Mouse (Mus musculus) splenic B cell, adult 2 months (primary cell): ENCODE data around the gene Rex1bd.
A peak's percentile ranks its signal among the peaks of the same experiment; 100 is the strongest.

Source experiments
- DNase-seq: peaks from one replicate; pipeline ENCODE4 v3.0.0-alpha.2; 2011; ENCODE audit warnings: low read depth, low spot score
- H3K27me3 ChIP-seq: 2 replicates; pipeline ENCODE4 v1.6.1; 2012; ENCODE audit warnings: mild to moderate bottlenecking, low read length, moderate library complexity, mixed read lengths; ENCODE audit not compliant: control insufficient read depth, poor library complexity, insufficient read depth, severe bottlenecking
- H3K36me3 ChIP-seq: 2 replicates; pipeline ENCODE4 v1.6.1; 2012; ENCODE audit warnings: mild to moderate bottlenecking, low read length, moderate library complexity, mixed read lengths; ENCODE audit not compliant: control insufficient read depth, poor library complexity, insufficient read depth, severe bottlenecking

Gene Rex1bd

GRCm38 (mm10) chr8:70501820-70502529 is 4.6 kb downstream of the Rex1bd start:
- no peaks in the 10 kb centered on the region for H3K36me3 ChIP-seq
- H3K27me3 ChIP-seq: no peaks in the 10 kb centered on the region
- DNase-seq: no peak

DNA sequence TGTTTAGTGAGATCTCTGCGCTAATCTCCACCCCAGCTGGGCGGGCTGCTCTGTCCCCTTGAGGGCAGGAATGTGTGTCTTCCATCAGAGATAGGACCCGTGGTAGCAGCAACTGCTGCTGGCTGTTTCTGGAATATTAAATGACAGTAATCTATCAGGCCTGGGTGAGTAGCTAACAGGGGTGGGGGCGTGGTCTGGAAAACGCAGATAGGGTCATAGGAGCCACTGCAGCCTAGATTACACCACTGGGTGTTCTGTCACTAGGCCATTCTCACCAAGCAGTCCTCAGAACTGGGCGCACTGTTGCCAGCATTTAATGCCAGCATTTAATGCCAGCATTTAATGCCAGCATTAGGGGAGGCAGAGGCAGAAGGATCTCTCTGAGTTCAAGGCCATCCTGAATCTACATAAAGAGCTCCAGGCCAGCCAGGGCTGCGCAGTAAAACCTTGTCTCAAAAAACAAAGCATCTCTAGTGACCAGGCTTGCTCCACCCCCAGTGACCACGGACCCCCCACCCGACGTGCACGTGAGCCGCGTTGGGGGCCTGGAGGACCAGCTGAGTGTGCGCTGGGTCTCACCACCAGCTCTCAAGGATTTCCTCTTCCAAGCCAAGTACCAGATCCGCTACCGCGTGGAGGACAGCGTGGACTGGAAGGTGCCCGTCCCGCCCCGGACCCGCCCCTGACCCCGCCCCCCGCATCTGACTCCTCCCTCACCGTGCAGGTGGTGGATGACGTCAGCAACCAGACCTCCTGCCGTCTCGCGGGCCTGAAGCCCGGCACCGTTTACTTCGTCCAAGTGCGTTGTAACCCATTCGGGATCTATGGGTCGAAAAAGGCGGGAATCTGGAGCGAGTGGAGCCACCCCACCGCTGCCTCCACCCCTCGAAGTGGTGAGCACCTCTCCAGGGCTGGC is 5.9 kb downstream of the Rex1bd start:
- peak; percentile 82 for DNase-seq
- Histone ChIP-seq H3K27me3 (no peaks in the 10 kb centered on the region), H3K36me3 (no peaks in the 10 kb centered on the region)

- DNase-seq: no peak
- peaks cover 2% of the 10 kb centered on the region; the same call in 1 of the 2 replicates for H3K27me3 ChIP-seq
- no peaks in the 10 kb centered on the region for H3K36me3 ChIP-seq
Measured at GRCm38 (mm10) chr8:70495771-70496062, 10.8 kb downstream of the Rex1bd start.

GRCm38 (mm10) chr8:70495001-70495770 is 11.4 kb downstream of the Rex1bd start:
- H3K27me3 ChIP-seq: peaks cover 2% of the 10 kb centered on the region; the same call in 1 of the 2 replicates
- no peak for DNase-seq
- no peaks in the 10 kb centered on the region for H3K36me3 ChIP-seq

DNA sequence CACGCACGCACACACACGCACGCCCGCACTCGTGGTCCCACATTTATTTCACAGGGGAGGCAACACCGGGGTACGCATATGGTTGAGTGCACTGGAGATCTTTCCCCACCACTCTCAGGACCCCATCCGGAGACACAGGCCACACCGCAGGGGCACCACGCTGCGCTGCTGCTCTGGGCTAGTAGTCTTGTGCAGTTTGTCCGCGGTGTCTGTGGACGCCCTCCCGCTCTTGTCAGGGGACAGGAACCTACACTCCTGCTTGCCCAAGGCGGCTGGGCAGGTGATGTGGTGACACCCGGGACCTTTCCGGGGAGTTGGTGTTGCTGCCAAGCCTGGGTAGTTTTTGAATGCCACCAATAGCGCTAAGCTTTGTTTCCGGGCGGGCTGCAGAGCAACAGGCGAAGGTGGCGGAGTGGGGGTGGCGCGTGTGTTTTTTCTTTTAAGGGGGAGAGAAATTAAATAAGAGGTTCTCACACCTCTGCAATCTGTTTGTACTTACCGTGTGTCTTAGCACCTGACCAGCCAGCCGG is 12.1 kb downstream of the Rex1bd start:
- no peaks in the 10 kb centered on the region for H3K36me3 ChIP-seq
- peak; percentile 64 for DNase-seq

GRCm38 (mm10) chr8:70493692-70494415 is 12.7 kb downstream of the Rex1bd start:
- no peaks in the 10 kb centered on the region for H3K36me3 ChIP-seq
- no peak for DNase-seq
- H3K27me3 ChIP-seq: peaks cover 2% of the 10 kb centered on the region

More for the DNA sequence above, 12.1 kb downstream of the Rex1bd start:
- H3K27me3 ChIP-seq: peaks cover 2% of the 10 kb centered on the region; the same call in 1 of the 2 replicates

GRCm38 (mm10) chr8:70492664-70493640 is 13.6 kb downstream of the Rex1bd start, which contains the start of gene Crlf1:
TSS of gene Crlf1 (plus strand) at chr8:70493158.
- DNase-seq: no peak
- H3K36me3 ChIP-seq: no peaks in the 10 kb centered on the region
- peaks cover 2% of the 10 kb centered on the region for H3K27me3 ChIP-seq

DNA sequence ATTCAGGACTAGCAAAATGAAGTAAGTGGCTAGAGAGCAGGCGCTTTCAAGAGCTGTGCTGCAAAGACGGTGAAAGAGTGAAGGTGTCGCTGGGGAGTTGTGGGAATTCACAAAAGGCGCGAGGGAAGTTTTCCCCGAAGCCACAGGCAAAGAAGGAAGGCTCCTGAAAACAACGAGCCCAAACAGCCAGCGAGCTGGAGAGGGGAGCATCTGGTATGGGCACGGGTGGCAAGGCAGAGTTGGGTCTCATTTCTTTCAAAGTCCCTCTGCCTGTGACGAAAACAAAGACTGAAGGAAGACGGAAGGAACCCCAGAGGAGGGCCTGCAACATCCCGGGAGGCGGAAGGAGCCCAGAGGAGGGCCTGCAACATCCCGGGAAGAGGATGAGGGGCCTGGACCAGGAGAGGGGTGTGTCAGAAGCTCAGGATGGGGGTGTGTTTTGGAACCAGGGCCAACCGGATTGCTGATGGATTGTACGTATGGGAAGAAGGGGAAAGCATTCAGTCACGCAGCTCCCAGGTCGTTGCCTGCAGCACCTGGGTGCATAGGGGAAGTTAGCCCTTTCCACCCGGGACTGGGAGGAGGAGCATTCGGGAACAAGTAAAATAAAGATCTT is 15.6 kb downstream of the Rex1bd start:
- H3K36me3 ChIP-seq: no peaks in the 10 kb centered on the region
- no peak for DNase-seq
- peaks cover 2% of the 10 kb centered on the region for H3K27me3 ChIP-seq

DNA sequence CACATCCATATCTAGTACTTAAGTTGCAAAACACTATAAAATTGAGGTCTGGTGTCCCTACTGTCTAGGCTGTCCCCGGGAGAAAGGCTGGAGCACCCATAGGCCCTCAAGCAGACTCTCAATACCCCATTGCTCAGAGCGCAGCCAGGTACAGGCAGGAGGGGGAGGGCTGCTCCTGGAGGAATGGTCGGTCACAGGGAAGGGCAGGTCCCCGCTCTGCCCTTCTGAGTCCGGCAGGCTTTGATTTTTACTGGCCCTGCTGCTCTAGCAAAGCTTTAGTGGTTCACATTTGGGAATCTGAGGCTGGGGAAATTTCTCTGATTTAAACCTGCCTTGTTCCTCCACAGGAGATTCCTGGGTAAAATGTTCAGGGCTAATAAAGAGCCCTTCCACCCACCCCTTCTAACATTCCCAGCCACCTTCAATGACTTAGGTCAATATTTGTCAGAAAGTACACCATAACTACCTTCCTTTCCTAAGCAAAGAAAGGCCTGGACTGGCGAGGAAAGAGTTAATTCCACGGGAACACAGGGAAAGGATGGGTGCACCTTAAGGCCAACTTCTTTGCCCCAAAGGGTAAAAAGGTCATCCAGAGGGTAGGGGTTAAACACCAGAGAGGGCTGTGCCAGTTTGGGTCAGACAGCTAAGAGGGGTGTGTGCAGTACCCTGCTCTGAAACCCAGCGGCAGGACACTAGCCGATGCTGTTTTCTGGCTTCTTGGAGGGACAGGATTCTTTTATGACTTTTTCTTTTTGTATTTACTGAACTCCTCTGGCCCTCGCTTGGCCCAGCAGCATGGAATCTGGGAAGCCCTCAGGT is 16.3 kb downstream of the Rex1bd start:
- Histone ChIP-seq H3K36me3 (no peaks in the 10 kb centered on the region), H3K27me3 (peaks cover 2% of the 10 kb centered on the region)
- no peak for DNase-seq

GRCm38 (mm10) chr8:70489576-70489975 is 17.0 kb downstream of the Rex1bd start:
- Histone ChIP-seq H3K36me3 (no peaks in the 10 kb centered on the region), H3K27me3 (peaks cover 2% of the 10 kb centered on the region)
- no peak for DNase-seq

GRCm38 (mm10) chr8:70488931-70489470 is 17.6 kb downstream of the Rex1bd start:
- Histone ChIP-seq H3K27me3 (peaks cover 2% of the 10 kb centered on the region), H3K36me3 (no peaks in the 10 kb centered on the region)
- DNase-seq: no peak
